Mouse (Mus musculus) MEL (cell line): ENCODE data around the gene Degs1. TPM values are rescaled to one million over a fixed set of nuclear protein-coding genes. Genes with fewer than 3 reads are reported as not detected.

Experiments used
- DNase-seq: peaks from one replicate; pipeline ENCODE4 v3.0.0; 2011; ENCODE audit warnings: low read depth, low spot score
- H3K27ac ChIP-seq: 2 replicates; pipeline ENCODE4 v1.5.1; 2012; ENCODE audit warnings: low read depth, mild to moderate bottlenecking, control low read depth, low read length, moderate library complexity; ENCODE audit not compliant: control insufficient read depth
- H3K27me3 ChIP-seq, 2 experiments: fragments of 150-350 bp in 1 of 2; sonication (generic) in 1 of 2; 2 replicates each; pipeline ENCODE4 v1.6.1; 2012; ENCODE audit warnings: low read length in 2 of 2, mild to moderate bottlenecking in 2 of 2, improper control_type of control experiment in 1 of 2, moderate library complexity in 1 of 2; ENCODE audit not compliant: insufficient read depth in 2 of 2, control insufficient read depth in 1 of 2
- H3K36me3 ChIP-seq, 2 experiments: 2 replicates each; pipeline ENCODE4 v1.6.1; 2012 to 2014; ENCODE audit warnings: low read length in 2 of 2, improper control_type of control experiment in 1 of 2, inconsistent platforms in 1 of 2, mild to moderate bottlenecking in 1 of 2; ENCODE audit not compliant: insufficient read depth in 2 of 2, control insufficient read depth in 1 of 2
- H3K4me1 ChIP-seq, 2 experiments: fragments of 150-350 bp in 1 of 2; sonication (generic) in 1 of 2; 2 replicates each; pipeline ENCODE4 v1.6.1; 2012; ENCODE audit warnings: low read length in 2 of 2, improper control_type of control experiment in 1 of 2, mild to moderate bottlenecking in 1 of 2; ENCODE audit not compliant: insufficient read depth in 2 of 2, control insufficient read depth in 1 of 2
- H3K4me3 ChIP-seq, 2 experiments: fragments of 150-350 bp in 1 of 2; sonication (generic) in 1 of 2; 2 replicates each; pipeline ENCODE4 v1.5.1; 2012; ENCODE audit warnings: low read depth in 2 of 2, low read length in 2 of 2, mild to moderate bottlenecking in 2 of 2, moderate library complexity in 2 of 2, control low read depth in 1 of 2, improper control_type of control experiment in 1 of 2; ENCODE audit not compliant: control insufficient read depth in 1 of 2, insufficient read depth in 1 of 2
- H3K79me2 ChIP-seq: 2 replicates; pipeline ENCODE4 v1.6.1; 2012; ENCODE audit warnings: mild to moderate bottlenecking, low read length, moderate library complexity; ENCODE audit not compliant: control insufficient read depth, poor library complexity, insufficient read depth
- H3K9ac ChIP-seq: 2 replicates; pipeline ENCODE4 v1.6.1; 2012; ENCODE audit warnings: low read depth, mild to moderate bottlenecking, control low read depth, low read length, moderate library complexity; ENCODE audit not compliant: control insufficient read depth, poor library complexity, severe bottlenecking
- H3K9me3 ChIP-seq: fragments of 150-350 bp; sonication (generic); replicated peaks from 2 replicates; pipeline ENCODE4 v1.6.1; 2012; ENCODE audit warnings: mild to moderate bottlenecking, low read length, improper control_type of control experiment, moderate library complexity; ENCODE audit not compliant: insufficient read depth
- CHD2 ChIP-seq: IDR thresholded peaks from 2 replicates; pipeline ENCODE4 v1.6.1; 2011; ENCODE audit warnings: low read length, improper control_type of control experiment
- CTCF ChIP-seq, 3 experiments: IDR thresholded peaks in 2 of 3; conservative IDR thresholded peaks in 1 of 3; 2 replicates each; pipeline ENCODE4 v1.5.1; 2011 to 2012; ENCODE audit warnings: low read length in 3 of 3, low read depth in 2 of 3, mild to moderate bottlenecking in 2 of 3, improper control_type of control experiment in 1 of 3, inconsistent platforms in 1 of 3, mixed read lengths in 1 of 3, moderate library complexity in 1 of 3; ENCODE audit not compliant: control insufficient read depth in 1 of 3, insufficient read depth in 1 of 3, poor library complexity in 1 of 3, severe bottlenecking in 1 of 3
- EP300 ChIP-seq, 2 experiments: IDR thresholded peaks; 2 replicates each; pipeline ENCODE4 v1.6.1; 2011; ENCODE audit warnings: improper control_type of control experiment in 2 of 2, low read length in 2 of 2, low read depth in 1 of 2, mild to moderate bottlenecking in 1 of 2
- GATA1 ChIP-seq: IDR thresholded peaks from 2 replicates; pipeline ENCODE4 v1.6.1; 2011; ENCODE audit warnings: low read depth, low read length, improper control_type of control experiment
- HCFC1 ChIP-seq: IDR thresholded peaks from 2 replicates; pipeline ENCODE4 v1.6.1; 2012; ENCODE audit warnings: low read depth, mild to moderate bottlenecking, inconsistent platforms, low read length, improper control_type of control experiment, moderate library complexity
- JUND ChIP-seq: IDR thresholded peaks from 2 replicates; pipeline ENCODE4 v1.6.1; 2011; ENCODE audit warnings: low read depth, mild to moderate bottlenecking, improper control_type of control experiment, low read length
- MAFK ChIP-seq: IDR thresholded peaks from 2 replicates; pipeline ENCODE4 v1.6.1; 2011; ENCODE audit warnings: low read depth, mild to moderate bottlenecking, low read length, improper control_type of control experiment, borderline replicate concordance
- MAX ChIP-seq: IDR thresholded peaks from 2 replicates; pipeline ENCODE4 v1.6.1; 2011; ENCODE audit warnings: low read length, improper control_type of control experiment
- MYC ChIP-seq: IDR thresholded peaks from 2 replicates; pipeline ENCODE4 v1.6.1; 2011; ENCODE audit warnings: low read depth, mild to moderate bottlenecking, low read length, improper control_type of control experiment, moderate library complexity
- NELFE ChIP-seq: IDR thresholded peaks from 2 replicates; pipeline ENCODE4 v1.6.1; 2011; ENCODE audit warnings: low read depth, low read length, improper control_type of control experiment
- NRF1 ChIP-seq: IDR thresholded peaks from 2 replicates; pipeline ENCODE4 v1.6.1; 2014; ENCODE audit warnings: low read depth, mild to moderate bottlenecking, inconsistent platforms, low read length, improper control_type of control experiment, moderate library complexity; ENCODE audit not compliant: poor library complexity, insufficient read depth, severe bottlenecking
- POLR2AphosphoS5 ChIP-seq: IDR thresholded peaks from 2 replicates; pipeline ENCODE4 v1.6.1; 2012; ENCODE audit warnings: low read depth, borderline replicate concordance, mild to moderate bottlenecking, inconsistent platforms, low read length, moderate library complexity, mixed read lengths
- RAD21 ChIP-seq: IDR thresholded peaks from 2 replicates; pipeline ENCODE4 v1.6.1; 2011; ENCODE audit warnings: mild to moderate bottlenecking, low read depth, low read length, improper control_type of control experiment
- RCOR1 ChIP-seq: IDR thresholded peaks from 2 replicates; pipeline ENCODE4 v1.6.1; 2012; ENCODE audit warnings: low read depth, mild to moderate bottlenecking, inconsistent platforms, low read length, improper control_type of control experiment
- SIN3A ChIP-seq: IDR thresholded peaks from 2 replicates; pipeline ENCODE4 v1.6.1; 2012; ENCODE audit warnings: low read length, improper control_type of control experiment, inconsistent platforms
- SMC3 ChIP-seq: IDR thresholded peaks from 2 replicates; pipeline ENCODE4 v1.6.1; 2011; ENCODE audit warnings: low read depth, low read length, improper control_type of control experiment
- UBTF ChIP-seq: IDR thresholded peaks from 2 replicates; pipeline ENCODE4 v1.6.1; 2012; ENCODE audit warnings: low read depth, mild to moderate bottlenecking, inconsistent platforms, low read length, improper control_type of control experiment, moderate library complexity, borderline replicate concordance; ENCODE audit not compliant: insufficient read depth
- USF1 ChIP-seq: IDR thresholded peaks from 2 replicates; pipeline ENCODE4 v1.6.1; 2014; ENCODE audit warnings: low read depth, mild to moderate bottlenecking, inconsistent platforms, low read length, improper control_type of control experiment, moderate library complexity
- USF2 ChIP-seq, 2 experiments: IDR thresholded peaks; 2 replicates each; pipeline ENCODE4 v1.6.1; 2011 to 2012; ENCODE audit warnings: improper control_type of control experiment in 2 of 2, low read length in 2 of 2, borderline replicate concordance in 1 of 2, inconsistent platforms in 1 of 2, low read depth in 1 of 2, mild to moderate bottlenecking in 1 of 2; ENCODE audit not compliant: insufficient read depth in 1 of 2
- ZC3H11A ChIP-seq: IDR thresholded peaks from 2 replicates; pipeline ENCODE4 v1.6.1; 2012; ENCODE audit warnings: low read depth, mild to moderate bottlenecking, inconsistent platforms, low read length, improper control_type of control experiment
- ZKSCAN1 ChIP-seq: IDR thresholded peaks from 2 replicates; pipeline ENCODE4 v1.6.1; 2012; ENCODE audit warnings: low read depth, mild to moderate bottlenecking, inconsistent platforms, low read length, improper control_type of control experiment, moderate library complexity
- ZMIZ1 ChIP-seq: IDR thresholded peaks from 2 replicates; pipeline ENCODE4 v1.6.1; 2012; ENCODE audit warnings: low read depth, mild to moderate bottlenecking, inconsistent platforms, low read length, improper control_type of control experiment, moderate library complexity
- ZNF384 ChIP-seq: IDR thresholded peaks from 2 replicates; pipeline ENCODE4 v1.6.1; 2012; ENCODE audit warnings: low read depth, mild to moderate bottlenecking, inconsistent platforms, low read length, improper control_type of control experiment
- polyA plus RNA-seq, 2 experiments: library from polyadenylated mRNA; stranded (reverse) in 1 of 2; unstranded in 1 of 2; fragments of >175 nt in 1 of 2; fragments of >200 nt in 1 of 2; gene quantifications; 2 replicates each; pipeline versions ENCODE4 v1.2.1 to v1.2.4; 2012; ENCODE audit warnings: low replicate concordance in 2 of 2, low read depth in 1 of 2; ENCODE audit not compliant: insufficient read length in 2 of 2, insufficient read depth in 1 of 2, missing spikeins in 1 of 2
- total RNA-seq: library from RNA; depleted of rRNA; stranded (reverse); fragments of 300-350 nt; gene quantifications from 2 replicates; pipeline ENCODE4 v1.2.3, GENCODE M21; 2012

The Degs1 gene
- total and polyA plus RNA-seq, 3 experiments = 46.3 to 54.3 TPM; not detected in 1

- H3K79me2 ChIP-seq = no peaks in the 10 kb centered on the region
- peak; percentile 41 for DNase-seq
- no peaks in the 10 kb centered on the region for H3K4me1 ChIP-seq
- H3K27me3 ChIP-seq = no peaks in the 10 kb centered on the region
- peaks cover 0 to 5% of the 10 kb centered on the region in 2 experiments for H3K36me3 ChIP-seq
- no peak overlapping the region for H3K9ac ChIP-seq
- no peak overlapping the region for H3K27ac ChIP-seq
- H3K4me3 ChIP-seq = no peak overlapping the region
- TF ChIP-seq UBTF (no peak), POLR2AphosphoS5 (no peak), RCOR1 (no peak), USF2 (IDR thresholded peaks at IDR 0.05; ENCODE audit: borderline replicate concordance in 1 of 2, insufficient read depth in 1 of 2, low read depth in 1 of 2, low read length in 2 of 2) (no peak), MAFK (no peak), ZNF384 (no peak), CHD2 (no peak), ZMIZ1 (no peak), RAD21 (peak; percentile 49), NRF1 (no peak), SMC3 (peak; percentile 50), USF1 (no peak), ZC3H11A (0 out of 2 replicates have a peak, but pooled peaks have one; percentile 24), CTCF (IDR thresholded peaks at IDR 0.05 in 2 of 3, conservative IDR thresholded peaks at IDR 0.05 in 1 of 3; ENCODE audit: control insufficient read depth in 1 of 3, insufficient read depth in 1 of 3, low read depth in 2 of 3, low read length in 3 of 3, poor library complexity in 1 of 3, severe bottlenecking in 1 of 3) (peak; percentile 28 to 56 (median 48); a peak in 5 of 6 replicates), GATA1 (no peak), JUND (no peak), MYC (no peak), SIN3A (no peak), ZKSCAN1 (no peak), NELFE (no peak), MAX (no peak), HCFC1 (no peak), EP300 (IDR thresholded peaks at IDR 0.05; ENCODE audit: low read depth in 1 of 2, low read length in 2 of 2) (no peak)
- TF ChIP-seq, all 39 proteins: peak for 4
- H3K9me3 ChIP-seq = no peaks in the 10 kb centered on the region
These were observed 28.8 kb upstream of the Degs1 start for GRCm38 (mm10) chr1:182311376-182311775.
